Mouse (Mus musculus): ENCODE results near the gene 4931428F04Rik. TPM values are rescaled to one million over a fixed set of nuclear protein-coding genes. Genes with fewer than 3 reads are reported as not detected.

Gene 4931428F04Rik
- polyA plus RNA-seq, 1 experiment from 2014 or later = 23.6 TPM

- peaks cover 12% of the 10 kb centered on the region for H3K27me3 ChIP-seq (ENCODE audit: control insufficient read depth, insufficient read depth, low read length)
- ATAC-seq (replicated peaks; ENCODE audit: insufficient number of reproducible peaks, low FRiP score, low TSS enrichment, low read depth) (peak; percentile 89), DNase-seq (ENCODE audit: low spot score) (peak; percentile 97)
- peaks cover 5% of the 10 kb centered on the region; the same call in 1 of the 2 replicates for H3K4me1 ChIP-seq (ENCODE audit: control insufficient read depth, insufficient read depth, low read length)
- no peaks in the 10 kb centered on the region for H3K36me3 ChIP-seq (replicated peaks; ENCODE audit: control insufficient read depth, insufficient read depth, low read depth, low read length)
- H3K9ac ChIP-seq (replicated peaks; ENCODE audit: low read length) = peak overlapping the region; percentile 74
- 0 out of 2 replicates have a peak overlapping the region, but pooled peaks have one; percentile 41 for H3K27ac ChIP-seq (replicated peaks; ENCODE audit: low read depth, low read length)
- WGBS = under 1% methylated on average over 53 of the region's 53 CpGs
- H3K4me2 ChIP-seq (ENCODE audit: low read depth, low read length) = peak overlapping the region; percentile 69
- peak overlapping the region; percentile 47 for H3K4me3 ChIP-seq (ENCODE audit: low read depth, low read length)
- H3K9me3 ChIP-seq (replicated peaks; ENCODE audit: control insufficient read depth, low read length) = no peaks in the 10 kb centered on the region
Observed at GRCm38 (mm10) chr8:105288958-105289732, 519 bp downstream of the 4931428F04Rik start.

GRCm38 (mm10) chr8:105288231-105288630 is 1.4 kb downstream of the 4931428F04Rik start:
- Histone ChIP-seq H3K4me3 (ENCODE audit: low read depth, low read length) (no peak overlapping the region), H3K4me2 (ENCODE audit: low read depth, low read length) (peak overlapping the region; percentile 35), H3K36me3 (replicated peaks; ENCODE audit: control insufficient read depth, insufficient read depth, low read depth, low read length) (no peaks in the 10 kb centered on the region), H3K9me3 (replicated peaks; ENCODE audit: control insufficient read depth, low read length) (no peaks in the 10 kb centered on the region), H3K27me3 (ENCODE audit: control insufficient read depth, insufficient read depth, low read length) (peaks cover 12% of the 10 kb centered on the region), H3K9ac (replicated peaks; ENCODE audit: low read length) (no peak overlapping the region; the same call in 1 of the 2 replicates), H3K27ac (replicated peaks; ENCODE audit: low read depth, low read length) (no peak overlapping the region), H3K4me1 (ENCODE audit: control insufficient read depth, insufficient read depth, low read length) (peaks cover 5% of the 10 kb centered on the region; the same call in 1 of the 2 replicates)
- 89% methylated on average over 5 of the region's 5 CpGs for WGBS
- ATAC-seq (replicated peaks; ENCODE audit: insufficient number of reproducible peaks, low FRiP score, low TSS enrichment, low read depth) = no peak
- DNase-seq (ENCODE audit: low spot score) = no peak

GRCm38 (mm10) chr8:105286907-105287306 is 2.8 kb downstream of the 4931428F04Rik start:
- H3K36me3 ChIP-seq (replicated peaks; ENCODE audit: control insufficient read depth, insufficient read depth, low read depth, low read length) = no peaks in the 10 kb centered on the region
- no peaks in the 10 kb centered on the region for H3K9me3 ChIP-seq (replicated peaks; ENCODE audit: control insufficient read depth, low read length)
- ATAC-seq (replicated peaks; ENCODE audit: insufficient number of reproducible peaks, low FRiP score, low TSS enrichment, low read depth) = no peak
- no peak overlapping the region for H3K27ac ChIP-seq (replicated peaks; ENCODE audit: low read depth, low read length)
- no peak overlapping the region for H3K9ac ChIP-seq (replicated peaks; ENCODE audit: low read length)
- H3K4me3 ChIP-seq (ENCODE audit: low read depth, low read length) = no peak overlapping the region
- 86% methylated on average over 4 of the region's 4 CpGs for WGBS
- H3K4me1 ChIP-seq (ENCODE audit: control insufficient read depth, insufficient read depth, low read length) = peaks cover 5% of the 10 kb centered on the region; the same call in 1 of the 2 replicates
- no peak overlapping the region for H3K4me2 ChIP-seq (ENCODE audit: low read depth, low read length)
- DNase-seq (ENCODE audit: low spot score) = no peak
- peaks cover 12% of the 10 kb centered on the region for H3K27me3 ChIP-seq (ENCODE audit: control insufficient read depth, insufficient read depth, low read length)

- H3K27me3 ChIP-seq (ENCODE audit: control insufficient read depth, insufficient read depth, low read length) = peaks cover 9% of the 10 kb centered on the region
- 50% methylated on average over 12 of the region's 12 CpGs for WGBS
Observed at GRCm38 (mm10) chr8:105285514-105285913, 4.2 kb downstream of the 4931428F04Rik start.

GRCm38 (mm10) chr8:105283074-105283473 is 6.6 kb downstream of the 4931428F04Rik start:
- Histone ChIP-seq H3K27me3 (ENCODE audit: control insufficient read depth, insufficient read depth, low read length) (peaks cover 21% of the 10 kb centered on the region), H3K27ac (replicated peaks; ENCODE audit: low read depth, low read length) (no peak overlapping the region), H3K4me1 (ENCODE audit: control insufficient read depth, insufficient read depth, low read length) (no peaks in the 10 kb centered on the region), H3K9me3 (replicated peaks; ENCODE audit: control insufficient read depth, low read length) (no peaks in the 10 kb centered on the region), H3K9ac (replicated peaks; ENCODE audit: low read length) (no peak overlapping the region), H3K36me3 (replicated peaks; ENCODE audit: control insufficient read depth, insufficient read depth, low read depth, low read length) (no peaks in the 10 kb centered on the region; the same call in 1 of the 2 replicates), H3K4me3 (ENCODE audit: low read depth, low read length) (no peak overlapping the region), H3K4me2 (ENCODE audit: low read depth, low read length) (no peak overlapping the region)
- WGBS = 22% methylated on average over 23 of the region's 23 CpGs
- ATAC-seq (replicated peaks; ENCODE audit: insufficient number of reproducible peaks, low FRiP score, low TSS enrichment, low read depth) (no peak), DNase-seq (ENCODE audit: low spot score) (peak; percentile 62)

More at GRCm38 (mm10) chr8:105285514-105285913, 4.2 kb downstream of the 4931428F04Rik start:
- DNase-seq (ENCODE audit: low spot score) (no peak), ATAC-seq (replicated peaks; ENCODE audit: insufficient number of reproducible peaks, low FRiP score, low TSS enrichment, low read depth) (no peak)
- H3K4me2 ChIP-seq (ENCODE audit: low read depth, low read length) = no peak overlapping the region
- H3K9me3 ChIP-seq (replicated peaks; ENCODE audit: control insufficient read depth, low read length) = no peaks in the 10 kb centered on the region
- H3K36me3 ChIP-seq (replicated peaks; ENCODE audit: control insufficient read depth, insufficient read depth, low read depth, low read length) = no peaks in the 10 kb centered on the region; the same call in 1 of the 2 replicates
- H3K9ac ChIP-seq (replicated peaks; ENCODE audit: low read length) = no peak overlapping the region
- no peak overlapping the region for H3K27ac ChIP-seq (replicated peaks; ENCODE audit: low read depth, low read length)
- H3K4me1 ChIP-seq (ENCODE audit: control insufficient read depth, insufficient read depth, low read length) = peaks cover 5% of the 10 kb centered on the region; the same call in 1 of the 2 replicates
- no peak overlapping the region for H3K4me3 ChIP-seq (ENCODE audit: low read depth, low read length)

GRCm38 (mm10) chr8:105282239-105282638 is 7.4 kb downstream of the 4931428F04Rik start:
- DNase-seq (ENCODE audit: low spot score) (no peak), ATAC-seq (replicated peaks; ENCODE audit: insufficient number of reproducible peaks, low FRiP score, low TSS enrichment, low read depth) (no peak)
- Histone ChIP-seq H3K4me1 (ENCODE audit: control insufficient read depth, insufficient read depth, low read length) (no peaks in the 10 kb centered on the region), H3K27ac (replicated peaks; ENCODE audit: low read depth, low read length) (no peak overlapping the region), H3K36me3 (replicated peaks; ENCODE audit: control insufficient read depth, insufficient read depth, low read depth, low read length) (no peaks in the 10 kb centered on the region; the same call in 1 of the 2 replicates), H3K4me2 (ENCODE audit: low read depth, low read length) (no peak overlapping the region), H3K27me3 (ENCODE audit: control insufficient read depth, insufficient read depth, low read length) (peaks cover 26% of the 10 kb centered on the region), H3K4me3 (ENCODE audit: low read depth, low read length) (no peak overlapping the region), H3K9ac (replicated peaks; ENCODE audit: low read length) (no peak overlapping the region), H3K9me3 (replicated peaks; ENCODE audit: control insufficient read depth, low read length) (no peaks in the 10 kb centered on the region)
- WGBS = 93% methylated on average over 4 of the region's 4 CpGs

- Histone ChIP-seq H3K4me3 (ENCODE audit: low read depth, low read length) (no peak overlapping the region), H3K27me3 (ENCODE audit: control insufficient read depth, insufficient read depth, low read length) (peaks cover 30% of the 10 kb centered on the region), H3K9ac (replicated peaks; ENCODE audit: low read length) (no peak overlapping the region), H3K4me1 (ENCODE audit: control insufficient read depth, insufficient read depth, low read length) (no peaks in the 10 kb centered on the region), H3K27ac (replicated peaks; ENCODE audit: low read depth, low read length) (no peak overlapping the region), H3K9me3 (replicated peaks; ENCODE audit: control insufficient read depth, low read length) (no peaks in the 10 kb centered on the region), H3K36me3 (replicated peaks; ENCODE audit: control insufficient read depth, insufficient read depth, low read depth, low read length) (no peaks in the 10 kb centered on the region; the same call in 1 of the 2 replicates), H3K4me2 (ENCODE audit: low read depth, low read length) (no peak overlapping the region)
- no peak for ATAC-seq (replicated peaks; ENCODE audit: insufficient number of reproducible peaks, low FRiP score, low TSS enrichment, low read depth)
- WGBS = 91% methylated on average over 12 of the region's 12 CpGs
- no peak for DNase-seq (ENCODE audit: low spot score)
Observed at GRCm38 (mm10) chr8:105281821-105282220, 7.8 kb downstream of the 4931428F04Rik start.

- no peak overlapping the region for H3K27ac ChIP-seq (replicated peaks; ENCODE audit: low read depth, low read length)
- 67% methylated on average over 3 of the region's 3 CpGs for WGBS
- no peaks in the 10 kb centered on the region; the same call in 1 of the 2 replicates for H3K36me3 ChIP-seq (replicated peaks; ENCODE audit: control insufficient read depth, insufficient read depth, low read depth, low read length)
- no peak overlapping the region for H3K4me3 ChIP-seq (ENCODE audit: low read depth, low read length)
- ATAC-seq (replicated peaks; ENCODE audit: insufficient number of reproducible peaks, low FRiP score, low TSS enrichment, low read depth) (no peak), DNase-seq (ENCODE audit: low spot score) (no peak)
- no peaks in the 10 kb centered on the region for H3K9me3 ChIP-seq (replicated peaks; ENCODE audit: control insufficient read depth, low read length)
- no peak overlapping the region for H3K4me2 ChIP-seq (ENCODE audit: low read depth, low read length)
- peaks cover 43% of the 10 kb centered on the region for H3K27me3 ChIP-seq (ENCODE audit: control insufficient read depth, insufficient read depth, low read length)
- H3K9ac ChIP-seq (replicated peaks; ENCODE audit: low read length) = no peak overlapping the region
- peaks cover 7% of the 10 kb centered on the region for H3K4me1 ChIP-seq (ENCODE audit: control insufficient read depth, insufficient read depth, low read length)
Observed at GRCm38 (mm10) chr8:105280567-105280966, 9.1 kb downstream of the 4931428F04Rik start.

Measured in embryonic facial prominence, embryonic 11.5 days (tissue).